Mouse (Mus musculus) limb, embryonic 14.5 days (tissue): ENCODE results near the gene Olfr807. TPM values are rescaled to one million over a fixed set of nuclear protein-coding genes. Genes with fewer than 3 reads are reported as not detected.

Experiments
- ATAC-seq: fragments of 200-750 bp; cut with Nextera tagmentation; 2 replicates; pipeline ENCODE4 v1.8.0; 2017; ENCODE audit warnings: low read depth, moderate number of reproducible peaks, moderate TSS enrichment; ENCODE audit not compliant: low FRiP score
- DNase-seq: peaks from one replicate; pipeline ENCODE4 v3.0.0-alpha.2; 2015; ENCODE audit warnings: low spot score
- H3K27ac ChIP-seq: fragments of 300-500 bp; sonication (generic); replicated peaks from 2 replicates; pipeline ENCODE4 v1.5.1; 2014; ENCODE audit warnings: low read depth, mild to moderate bottlenecking, low read length, moderate library complexity, mixed read lengths
- H3K27me3 ChIP-seq: fragments of 300-500 bp; sonication (generic); 2 replicates; pipeline ENCODE4 v1.6.1; 2014; ENCODE audit warnings: low read length, mixed read lengths; ENCODE audit not compliant: control insufficient read depth, insufficient read depth
- H3K36me3 ChIP-seq: fragments of 300-500 bp; sonication (generic); 2 replicates; pipeline ENCODE4 v1.6.1; 2014; ENCODE audit warnings: mild to moderate bottlenecking, low read length, moderate library complexity, mixed read lengths; ENCODE audit not compliant: control insufficient read depth, insufficient read depth
- H3K4me1 ChIP-seq: fragments of 300-500 bp; sonication (generic); 2 replicates; pipeline ENCODE4 v1.6.1; 2014; ENCODE audit warnings: antibody characterized with exemption, low read length, mixed read lengths; ENCODE audit not compliant: control insufficient read depth, insufficient read depth
- H3K4me2 ChIP-seq: fragments of 300-500 bp; sonication (generic); replicated peaks from 2 replicates; pipeline ENCODE4 v1.6.1; 2014; ENCODE audit warnings: low read depth, mild to moderate bottlenecking, low read length, moderate library complexity; ENCODE audit not compliant: severe bottlenecking
- H3K4me3 ChIP-seq: fragments of 300-500 bp; sonication (generic); replicated peaks from 2 replicates; pipeline ENCODE4 v1.5.1; 2014; ENCODE audit warnings: low read length
- H3K9ac ChIP-seq: fragments of 300-500 bp; sonication (generic); 2 replicates; pipeline ENCODE4 v1.6.1; 2014; ENCODE audit warnings: mild to moderate bottlenecking, low read depth, low read length, moderate library complexity; ENCODE audit not compliant: severe bottlenecking
- H3K9me3 ChIP-seq: fragments of 300-500 bp; sonication (generic); 2 replicates; pipeline ENCODE4 v1.6.1; 2016; ENCODE audit warnings: low read length; ENCODE audit not compliant: control insufficient read depth
- POLR2A ChIP-seq: fragments of 200-500 bp; IDR thresholded peaks from 2 replicates; pipeline ENCODE4 v1.8.0; 2012; ENCODE audit warnings: inconsistent platforms, mild to moderate bottlenecking, moderate library complexity, borderline replicate concordance; ENCODE audit not compliant: insufficient read depth, insufficient read length; ENCODE audit errors: extremely low read depth
- WGBS: fragments of 180-500 bp; shearing (Covaris S2); extraction: QIAGEN DNeasy Blood & Tissue Kit; methylation state at CpG from one replicate; pipeline ENCODE4 v1.1.7; 2014; 5-methylcytosine and 5-hydroxymethylcytosine counted together
- microRNA-seq: library from miRNA; unstranded; fragments of <30 nt; microRNA quantifications from one replicate; pipeline ENCODE4, GENCODE M21; 2016
- polyA plus RNA-seq, 2 experiments: library from polyadenylated mRNA; depleted of rRNA in 1 of 2; stranded (reverse) in 1 of 2; unstranded in 1 of 2; fragments of >200 nt; fragmentation: Nextera tagmentation in 1 of 2; extraction: Ambion mirVana in 1 of 2; gene quantifications; 2 replicates each; pipeline versions ENCODE4 v1.2.1 to v1.2.3; 2012 to 2014

Gene Olfr807
- polyA plus RNA-seq, 2 experiments = not detected

DNA sequence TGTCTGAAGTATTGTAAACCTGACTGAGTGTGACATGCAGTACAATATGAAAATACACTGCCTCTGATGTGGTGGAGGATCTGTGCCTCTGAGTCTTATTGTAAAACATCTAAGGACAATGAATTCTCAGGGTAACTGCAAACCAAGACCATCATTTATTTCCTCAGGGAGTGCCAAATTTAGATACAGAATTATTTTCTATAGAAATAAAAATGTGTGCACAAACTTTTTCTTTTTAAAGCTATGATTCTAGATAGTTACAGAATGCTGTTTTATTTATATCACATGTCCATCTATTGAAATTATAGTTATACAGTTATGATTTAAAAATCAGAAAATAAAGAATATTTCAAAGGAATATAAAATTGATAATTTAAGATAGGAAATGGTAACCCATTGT is 15.8 kb downstream of the Olfr807 start, which contains the start of gene Olfr806:
Gene Olfr806, minus strand, starts transcription at position 101 of the 400 bp plus-strand sequence.
- Histone ChIP-seq H3K9me3 (no peaks in the 10 kb centered on the region), H3K4me1 (no peaks in the 10 kb centered on the region), H3K27me3 (no peaks in the 10 kb centered on the region), H3K4me3 (no peak within 1 kb of the TSS), H3K27ac (no peak within 1 kb of the TSS), H3K4me2 (no peak within 1 kb of the TSS), H3K36me3 (no peaks in the 10 kb centered on the region), H3K9ac (no peak within 1 kb of the TSS)
- TF ChIP-seq POLR2A = no peak
- no peak for ATAC-seq
- DNase-seq = no peak

DNA sequence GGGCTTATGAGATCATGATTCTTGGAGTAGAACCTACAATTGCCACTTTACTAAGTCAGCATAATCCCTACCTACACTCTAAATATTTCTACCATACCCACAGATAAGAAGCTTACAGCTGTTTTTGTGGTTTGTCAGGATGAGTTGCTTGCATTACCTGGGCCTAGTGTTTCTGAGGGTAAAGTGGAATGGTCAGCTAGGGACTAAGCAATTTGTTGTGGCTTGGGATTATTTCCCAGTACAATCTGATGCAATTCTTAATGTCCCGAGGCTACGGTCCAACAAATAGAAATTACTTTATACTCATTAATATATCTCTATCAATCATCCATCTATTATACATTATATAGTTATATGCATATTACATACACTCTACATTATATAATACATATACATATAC is 28.3 kb downstream of the Olfr807 start, which contains the start of gene Olfr805:
Gene Olfr805, minus strand, starts transcription at position 101 of the 400 bp plus-strand sequence.
- Histone ChIP-seq H3K4me2 (no peak within 1 kb of the TSS), H3K27ac (no peak within 1 kb of the TSS), H3K36me3 (no peaks in the 10 kb centered on the region), H3K27me3 (no peaks in the 10 kb centered on the region), H3K4me3 (no peak within 1 kb of the TSS), H3K9ac (no peak within 1 kb of the TSS), H3K4me1 (no peaks in the 10 kb centered on the region), H3K9me3 (no peaks in the 10 kb centered on the region)
- DNase-seq = no peak
- TF ChIP-seq POLR2A = no peak
- no peak for ATAC-seq
- WGBS = 91% methylated on average over 2 of the region's 2 CpGs

Small RNA genes within 50 kb of the gene (microRNA-seq; reads per million reads assigned to microRNA genes)
- gene Gm24485 = not detected

Other genes starting within 250 kb of the Olfr807 start
- gene Olfr791, start 236.0 kb downstream of the Olfr807 start, polyA plus RNA-seq (2012; rRNA removed) = not detected in 2 replicates
- not detected in 2 replicates for gene Olfr791, start 236.0 kb downstream of the Olfr807 start, polyA plus RNA-seq (2014; fragmentation: Nextera tagmentation; extraction: Ambion mirVana)
- not detected in 2 replicates for gene Olfr792, start 218.6 kb downstream of the Olfr807 start, polyA plus RNA-seq (2012; rRNA removed)
- not detected in 2 replicates for gene Olfr792, start 218.6 kb downstream of the Olfr807 start, polyA plus RNA-seq (2014; fragmentation: Nextera tagmentation; extraction: Ambion mirVana)
- not detected in 2 replicates for gene Olfr794, start 190.1 kb downstream of the Olfr807 start, polyA plus RNA-seq (2012; rRNA removed)
- gene Olfr794, start 190.1 kb downstream of the Olfr807 start, polyA plus RNA-seq (2014; fragmentation: Nextera tagmentation; extraction: Ambion mirVana) = not detected in 2 replicates
- gene Olfr796, start 145.2 kb downstream of the Olfr807 start, polyA plus RNA-seq (2012; rRNA removed) = not detected in 2 replicates
- gene Olfr796, start 145.2 kb downstream of the Olfr807 start, polyA plus RNA-seq (2014; fragmentation: Nextera tagmentation; extraction: Ambion mirVana) = not detected in 2 replicates
- not detected in 2 replicates for gene Olfr798, start 129.9 kb downstream of the Olfr807 start, polyA plus RNA-seq (2012; rRNA removed)
- not detected in 2 replicates for gene Olfr798, start 129.9 kb downstream of the Olfr807 start, polyA plus RNA-seq (2014; fragmentation: Nextera tagmentation; extraction: Ambion mirVana)
- not detected in 2 replicates for gene Olfr799, start 120.3 kb downstream of the Olfr807 start, polyA plus RNA-seq (2012; rRNA removed)
- not detected in 2 replicates for gene Olfr799, start 120.3 kb downstream of the Olfr807 start, polyA plus RNA-seq (2014; fragmentation: Nextera tagmentation; extraction: Ambion mirVana)
- not detected in 2 replicates for gene Olfr800, start 100.1 kb downstream of the Olfr807 start, polyA plus RNA-seq (2012; rRNA removed)
- gene Olfr800, start 100.1 kb downstream of the Olfr807 start, polyA plus RNA-seq (2014; fragmentation: Nextera tagmentation; extraction: Ambion mirVana) = not detected in 2 replicates
- gene Olfr801, start 83.9 kb downstream of the Olfr807 start, polyA plus RNA-seq (2012; rRNA removed) = not detected in 2 replicates
- not detected in 2 replicates for gene Olfr801, start 83.9 kb downstream of the Olfr807 start, polyA plus RNA-seq (2014; fragmentation: Nextera tagmentation; extraction: Ambion mirVana)
- gene Olfr802, start 69.6 kb downstream of the Olfr807 start, polyA plus RNA-seq (2012; rRNA removed) = not detected in 2 replicates
- not detected in 2 replicates for gene Olfr802, start 69.6 kb downstream of the Olfr807 start, polyA plus RNA-seq (2014; fragmentation: Nextera tagmentation; extraction: Ambion mirVana)
- not detected in 2 replicates for gene Olfr803, start 63.5 kb downstream of the Olfr807 start, polyA plus RNA-seq (2012; rRNA removed)
- gene Olfr803, start 63.5 kb downstream of the Olfr807 start, polyA plus RNA-seq (2014; fragmentation: Nextera tagmentation; extraction: Ambion mirVana) = not detected in 2 replicates
- gene Olfr804, start 54.6 kb downstream of the Olfr807 start, polyA plus RNA-seq (2012; rRNA removed) = not detected in 2 replicates
- not detected in 2 replicates for gene Olfr804, start 54.6 kb downstream of the Olfr807 start, polyA plus RNA-seq (2014; fragmentation: Nextera tagmentation; extraction: Ambion mirVana)
- gene Olfr805, start 28.4 kb downstream of the Olfr807 start, polyA plus RNA-seq (2012; rRNA removed) = not detected in 2 replicates
- not detected in 2 replicates for gene Olfr805, start 28.4 kb downstream of the Olfr807 start, polyA plus RNA-seq (2014; fragmentation: Nextera tagmentation; extraction: Ambion mirVana)
- gene Olfr806, start 15.9 kb downstream of the Olfr807 start, polyA plus RNA-seq (2012; rRNA removed) = not detected in 2 replicates
- gene Olfr806, start 15.9 kb downstream of the Olfr807 start, polyA plus RNA-seq (2014; fragmentation: Nextera tagmentation; extraction: Ambion mirVana) = not detected in 2 replicates
- gene Olfr808, start 7.7 kb upstream of the Olfr807 start, polyA plus RNA-seq (2012; rRNA removed) = not detected in 2 replicates
- gene Olfr808, start 7.7 kb upstream of the Olfr807 start, polyA plus RNA-seq (2014; fragmentation: Nextera tagmentation; extraction: Ambion mirVana) = not detected in 2 replicates
- gene Olfr809, start 16.8 kb upstream of the Olfr807 start, polyA plus RNA-seq (2012; rRNA removed) = not detected in 2 replicates
- not detected in 2 replicates for gene Olfr809, start 16.8 kb upstream of the Olfr807 start, polyA plus RNA-seq (2014; fragmentation: Nextera tagmentation; extraction: Ambion mirVana)
- not detected in 2 replicates for gene Olfr810, start 37.1 kb upstream of the Olfr807 start, polyA plus RNA-seq (2012; rRNA removed)
- gene Olfr810, start 37.1 kb upstream of the Olfr807 start, polyA plus RNA-seq (2014; fragmentation: Nextera tagmentation; extraction: Ambion mirVana) = not detected in 2 replicates
- gene Olfr811, start 46.6 kb upstream of the Olfr807 start, polyA plus RNA-seq (2012; rRNA removed) = not detected in 2 replicates
- gene Olfr811, start 46.6 kb upstream of the Olfr807 start, polyA plus RNA-seq (2014; fragmentation: Nextera tagmentation; extraction: Ambion mirVana) = not detected in 2 replicates
- gene Olfr812, start 88.3 kb upstream of the Olfr807 start, polyA plus RNA-seq (2012; rRNA removed) = not detected in 2 replicates
- gene Olfr812, start 88.3 kb upstream of the Olfr807 start, polyA plus RNA-seq (2014; fragmentation: Nextera tagmentation; extraction: Ambion mirVana) = not detected in 2 replicates
- not detected in 2 replicates for gene Olfr813, start 97.6 kb upstream of the Olfr807 start, polyA plus RNA-seq (2012; rRNA removed)
- not detected in 2 replicates for gene Olfr813, start 97.6 kb upstream of the Olfr807 start, polyA plus RNA-seq (2014; fragmentation: Nextera tagmentation; extraction: Ambion mirVana)
- gene Olfr814, start 122.1 kb upstream of the Olfr807 start, polyA plus RNA-seq (2012; rRNA removed) = not detected in 2 replicates
- not detected in 2 replicates for gene Olfr814, start 122.1 kb upstream of the Olfr807 start, polyA plus RNA-seq (2014; fragmentation: Nextera tagmentation; extraction: Ambion mirVana)
- not detected in 2 replicates for gene Olfr815, start 148.1 kb upstream of the Olfr807 start, polyA plus RNA-seq (2012; rRNA removed)
- not detected in 2 replicates for gene Olfr815, start 148.1 kb upstream of the Olfr807 start, polyA plus RNA-seq (2014; fragmentation: Nextera tagmentation; extraction: Ambion mirVana)
- gene Olfr816, start 157.8 kb upstream of the Olfr807 start, polyA plus RNA-seq (2012; rRNA removed) = not detected in 2 replicates
- gene Olfr816, start 157.8 kb upstream of the Olfr807 start, polyA plus RNA-seq (2014; fragmentation: Nextera tagmentation; extraction: Ambion mirVana) = not detected in 2 replicates
- not detected in 2 replicates for gene Olfr818, start 191.3 kb upstream of the Olfr807 start, polyA plus RNA-seq (2012; rRNA removed)
- not detected in 2 replicates for gene Olfr818, start 191.3 kb upstream of the Olfr807 start, polyA plus RNA-seq (2014; fragmentation: Nextera tagmentation; extraction: Ambion mirVana)
- not detected in 2 replicates for gene Olfr819, start 209.5 kb upstream of the Olfr807 start, polyA plus RNA-seq (2012; rRNA removed)
- gene Olfr819, start 209.5 kb upstream of the Olfr807 start, polyA plus RNA-seq (2014; fragmentation: Nextera tagmentation; extraction: Ambion mirVana) = not detected in 2 replicates
- not detected in 2 replicates for gene Olfr247, start 218.3 kb upstream of the Olfr807 start, polyA plus RNA-seq (2012; rRNA removed)
- gene Olfr247, start 218.3 kb upstream of the Olfr807 start, polyA plus RNA-seq (2014; fragmentation: Nextera tagmentation; extraction: Ambion mirVana) = not detected in 2 replicates
- gene Gm10310, start 227.3 kb upstream of the Olfr807 start, polyA plus RNA-seq (2012; rRNA removed) = not detected in 2 replicates
- gene Gm10310, start 227.3 kb upstream of the Olfr807 start, polyA plus RNA-seq (2014; fragmentation: Nextera tagmentation; extraction: Ambion mirVana) = not detected in 2 replicates